Mouse (Mus musculus) CH12F3 (cell line): ENCODE data around the gene Idua.

ENCODE experiments used
- in situ Hi-C: fragments of 300-500 bp; cut with MboI; formaldehyde crosslinking; loops from 2 replicates; pipeline ENCODE4 v1.14.3; 2020; ENCODE audit warnings: low sequenced_read_pairs

The Idua gene

GRCm38 (mm10) chr5:108718051-108718450 lies 57.9 kb downstream of the Idua start:
- in situ Hi-C loops, result no loop called here

- in situ Hi-C loops, result no loop called here
These were observed 59.6 kb downstream of the Idua start for GRCm38 (mm10) chr5:108719761-108720160.

- in situ Hi-C loops, result no loop called here
These were observed 63.9 kb downstream of the Idua start for GRCm38 (mm10) chr5:108724006-108724405.

GRCm38 (mm10) chr5:108726557-108727248 lies 66.6 kb downstream of the Idua start:
- in situ Hi-C loops, result no loop called here

- in situ Hi-C loops, result no loop called here
These were observed 67.3 kb downstream of the Idua start for GRCm38 (mm10) chr5:108727425-108727824.
